Mouse (Mus musculus): ENCODE data around the gene Akr1c21.
"Not testable (repeated sequence)": the region's sequence is repeated elsewhere in the genome, so short reads cannot be mapped to it uniquely, and the experiment has no call there.

Akr1c21 gene

GRCm38 (mm10) chr13:4573871-4574270, at the start of gene Akr1c21:
Akr1c21 (plus strand) TSS chr13:4574075.
- DNase-seq = no peak

GRCm38 (mm10) chr13:4559143-4559542, 14.7 kb upstream of the Akr1c21 start:
- no peak for DNase-seq

- DNase-seq = no peak
Measured at GRCm38 (mm10) chr13:4560500-4560899, 13.4 kb upstream of the Akr1c21 start.

GRCm38 (mm10) chr13:4565996-4566395, 7.9 kb upstream of the Akr1c21 start:
- DNase-seq = no peak

GRCm38 (mm10) chr13:4576921-4577320, 3.0 kb downstream of the Akr1c21 start:
- no peak for DNase-seq

GRCm38 (mm10) chr13:4603431-4603830, 29.6 kb downstream of the Akr1c21 start:
- not testable (repeated sequence) for DNase-seq

- no peak for DNase-seq
Measured at GRCm38 (mm10) chr13:4606821-4607220, 32.9 kb downstream of the Akr1c21 start.

GRCm38 (mm10) chr13:4608530-4608929, 34.7 kb downstream of the Akr1c21 start:
- no peak for DNase-seq

- peak; percentile 64 to 68 for DNase-seq
Measured at GRCm38 (mm10) chr13:4608961-4609409, 35.1 kb downstream of the Akr1c21 start, which contains the start of gene Akr1e1. Akr1e1 (minus strand) TSS chr13:4609174.

GRCm38 (mm10) chr13:4610902-4611301, 37.0 kb downstream of the Akr1c21 start:
- no peak for DNase-seq

Measured in thymus, postnatal 36 days (tissue).